Mouse (Mus musculus): ENCODE measurements around the gene Rchy1. TPM values are rescaled to one million over a fixed set of nuclear protein-coding genes. Genes with fewer than 3 reads are reported as not detected.

Gene Rchy1
- polyA plus RNA-seq (2014; fragmentation: Illumina TruSeq; extraction: RNeasy Lipid Tissue Mini Kit (QIAGEN cat#74804); ENCODE audit: low read depth, low replicate concordance), result 60.7 TPM

DNA sequence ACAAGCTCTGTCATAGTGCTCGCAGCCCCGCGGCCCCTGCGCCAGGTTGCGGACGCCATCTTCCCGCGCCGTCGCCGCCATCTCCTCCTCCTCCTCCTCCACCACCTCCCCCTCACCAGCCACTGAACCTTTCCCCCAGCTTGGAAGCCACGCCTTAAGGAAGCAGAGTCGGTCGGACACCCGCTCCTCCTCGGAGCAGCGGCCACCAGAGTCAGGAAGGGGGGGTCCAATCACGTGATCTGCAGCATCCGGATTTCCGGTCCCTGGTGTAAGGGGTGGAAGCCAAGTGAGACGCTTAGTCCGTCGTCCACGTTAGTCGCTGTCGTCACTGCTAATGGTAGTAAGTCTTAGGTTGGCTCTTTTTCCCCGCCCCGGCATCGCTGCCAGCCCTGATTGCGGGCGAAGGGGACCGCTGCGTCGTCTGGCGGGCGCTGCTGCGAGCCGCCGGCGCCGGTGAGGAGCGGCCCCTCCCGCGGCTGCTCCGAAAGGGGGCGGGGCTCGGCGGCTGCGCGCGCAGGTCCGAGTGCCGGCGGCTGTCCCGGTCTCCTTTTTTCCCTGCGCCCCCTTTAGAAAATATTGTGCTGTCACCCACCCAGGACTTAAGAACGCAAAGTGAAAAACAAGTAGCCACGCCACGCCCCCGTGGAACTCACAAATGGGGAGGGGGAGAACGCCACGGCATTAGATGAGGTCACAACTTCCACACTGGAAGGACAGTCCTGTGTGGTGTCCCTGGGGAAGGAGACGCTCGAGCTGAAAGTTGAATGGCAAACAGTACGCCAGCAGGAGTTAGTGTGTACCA is at the start of gene Rchy1:
Rchy1 (minus strand) TSS at position 430 of the 802 bp plus-strand sequence.

GRCm38 (mm10) chr5:91987236-91987635 is 24.4 kb upstream of the Rchy1 start, which contains the start of gene Odaph:
TSS of gene Odaph (plus strand) at chr5:91987475.

Other genes with a start within 250 kb of the Rchy1 start
- 1.4 TPM for gene Odaph, start 24.4 kb upstream of the Rchy1 start, polyA plus RNA-seq (2014; fragmentation: Illumina TruSeq; extraction: RNeasy Lipid Tissue Mini Kit (QIAGEN cat#74804); ENCODE audit: low read depth, low replicate concordance)
- gene Cdkl2, start 80.8 kb upstream of the Rchy1 start, polyA plus RNA-seq (2014; fragmentation: Illumina TruSeq; extraction: RNeasy Lipid Tissue Mini Kit (QIAGEN cat#74804); ENCODE audit: low read depth, low replicate concordance), result 180 TPM
- gene G3bp2, start 120.7 kb upstream of the Rchy1 start, polyA plus RNA-seq (2014; fragmentation: Illumina TruSeq; extraction: RNeasy Lipid Tissue Mini Kit (QIAGEN cat#74804); ENCODE audit: low read depth, low replicate concordance), result 130 TPM
- gene Uso1, start 174.9 kb upstream of the Rchy1 start, polyA plus RNA-seq (2014; fragmentation: Illumina TruSeq; extraction: RNeasy Lipid Tissue Mini Kit (QIAGEN cat#74804); ENCODE audit: low read depth, low replicate concordance), result 42.7 TPM

Measured in testis, adult 10 weeks (tissue).